Mouse (Mus musculus) erythroid progenitor cell, adult 5-6 weeks (primary cell): ENCODE results near the gene Fh1. TPM values are rescaled to one million over a fixed set of nuclear protein-coding genes. Genes with fewer than 3 reads are reported as not detected.
A peak's percentile ranks its signal among the peaks of the same experiment; 100 is the strongest.

Experiments
- ATAC-seq: replicated peaks from 2 replicates; pipeline ENCODE4 v1.8.0; 2016; ENCODE audit warnings: moderate number of reproducible peaks, mild to moderate bottlenecking, moderate TSS enrichment, inconsistent platforms; ENCODE audit not compliant: poor library complexity, low FRiP score, severe bottlenecking
- total RNA-seq, 2 experiments: library from RNA; stranded (forward) in 1 of 2; stranded (reverse) in 1 of 2; fragments of 150-400 nt in 1 of 2; fragments of 186-747, 209-891 nt in 1 of 2; gene quantifications; 2 replicates each; pipeline versions ENCODE4 v1.2.3 to v1.2.4; 2015 to 2017; ENCODE audit warnings: low replicate concordance in 2 of 2

Gene Fh1
- total RNA-seq (2015; ENCODE audit: low replicate concordance) (29.3 and 41.4 TPM in 2 replicates), total RNA-seq (2017; ENCODE audit: low replicate concordance) (15.9 and 30.9 TPM in 2 replicates)

DNA sequence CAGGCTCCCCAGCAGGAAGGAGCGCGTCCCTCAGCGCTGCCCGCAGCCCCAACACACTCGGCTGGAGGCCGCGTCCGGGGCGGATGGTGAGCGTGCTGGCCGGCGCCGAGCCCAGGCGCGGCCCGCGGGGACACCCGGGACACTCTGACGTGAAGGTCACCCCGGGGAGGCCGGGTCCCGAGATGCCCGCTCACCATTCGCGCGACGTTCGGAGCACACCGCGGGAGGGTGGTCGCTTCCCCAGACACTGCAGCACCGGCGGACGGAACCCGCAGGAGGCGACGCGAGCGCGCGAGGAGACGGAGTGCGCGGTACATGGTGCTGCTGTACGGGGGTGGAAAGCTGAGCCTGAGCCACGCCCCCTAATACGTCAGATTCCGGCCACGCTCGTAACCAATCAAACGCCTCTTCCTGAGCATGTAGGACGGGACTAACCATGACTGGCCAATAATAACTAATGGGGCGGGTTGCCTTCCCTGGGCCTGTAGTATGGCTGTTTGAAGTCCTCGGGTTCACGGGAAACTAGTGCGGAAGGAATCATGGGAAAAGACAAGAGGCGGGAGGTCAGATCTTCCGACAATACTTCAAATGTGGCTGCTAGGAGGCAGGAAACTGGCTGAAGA is at the start of gene Fh1:
Gene Fh1, minus strand, starts transcription at position 379 of the 623 bp plus-strand sequence.
- peak; percentile 99 for ATAC-seq

DNA sequence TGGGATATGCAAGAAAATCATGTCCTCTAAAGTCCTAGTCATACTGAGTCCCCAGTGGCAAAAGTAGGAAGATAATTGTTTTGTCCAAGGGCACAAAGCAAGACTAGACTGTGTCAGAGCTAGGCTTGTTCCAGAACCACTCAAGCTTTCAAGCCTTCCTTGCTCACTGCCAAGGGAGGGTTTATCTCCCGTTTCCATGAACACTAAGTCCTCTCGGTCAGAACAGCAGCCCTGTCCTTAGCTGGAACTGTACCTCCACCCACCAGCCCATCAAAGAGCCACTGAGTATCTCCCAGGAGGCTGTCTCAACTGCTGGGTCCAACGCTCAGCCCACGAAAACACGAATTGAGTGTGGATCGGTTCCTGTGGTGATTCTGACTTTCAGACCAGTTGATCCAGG is 49.7 kb upstream of the Fh1 start:
- no peak for ATAC-seq

DNA sequence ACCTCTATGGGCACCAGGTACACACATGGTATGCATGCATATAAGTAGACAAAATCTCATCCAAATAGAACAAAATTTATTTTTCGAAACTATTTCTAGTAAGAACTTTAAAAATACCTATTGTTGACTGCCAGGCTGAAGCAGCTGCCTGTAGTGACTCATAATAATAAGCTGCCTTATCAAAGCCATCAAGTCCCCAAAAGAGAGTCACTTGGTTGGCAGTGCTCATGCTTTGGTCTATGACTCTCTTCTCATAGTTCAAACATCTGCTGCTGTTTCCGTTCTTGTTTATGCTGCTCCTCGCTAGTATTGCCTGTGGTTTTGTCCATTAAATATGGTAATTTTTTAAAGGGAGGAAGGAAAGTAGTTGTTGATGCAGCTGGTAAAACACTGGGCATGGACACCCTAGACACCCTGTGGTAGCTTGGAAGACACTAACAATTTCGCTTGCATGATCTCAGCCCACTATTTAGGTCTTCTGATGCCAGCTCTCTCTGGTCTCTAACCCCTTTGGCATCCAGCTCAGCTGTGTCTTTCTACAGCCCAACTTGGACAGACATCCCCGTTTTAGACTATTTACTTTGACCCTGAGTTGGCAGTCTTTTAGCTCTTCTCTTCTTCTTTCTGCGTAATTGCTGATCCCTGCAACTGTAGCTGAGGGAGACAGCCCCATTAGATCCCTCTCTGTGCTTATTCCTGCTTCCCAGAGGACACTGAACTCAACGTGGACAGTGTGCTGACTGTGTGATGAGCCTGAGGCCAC is 48.3 kb upstream of the Fh1 start:
- ATAC-seq: no peak

DNA sequence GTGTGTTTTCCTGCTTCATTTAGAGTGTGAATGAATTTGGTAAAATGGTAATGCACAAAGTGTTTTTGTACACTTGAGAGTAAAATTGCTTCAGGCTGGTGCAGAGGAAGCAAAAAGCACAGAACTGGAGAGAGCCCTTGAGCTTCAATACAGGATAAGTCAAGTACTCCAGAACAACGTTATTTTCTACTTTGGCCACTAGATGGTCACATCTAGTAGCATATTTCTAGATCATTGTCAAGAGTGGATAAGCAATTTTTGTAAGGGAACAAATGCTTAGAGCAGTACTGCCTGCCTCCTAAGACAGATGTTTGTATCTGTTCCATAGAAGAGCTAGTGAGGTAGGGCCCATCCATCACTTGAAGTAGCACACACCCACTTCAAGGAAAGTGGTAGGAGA is 46.2 kb upstream of the Fh1 start:
- no peak for ATAC-seq

DNA sequence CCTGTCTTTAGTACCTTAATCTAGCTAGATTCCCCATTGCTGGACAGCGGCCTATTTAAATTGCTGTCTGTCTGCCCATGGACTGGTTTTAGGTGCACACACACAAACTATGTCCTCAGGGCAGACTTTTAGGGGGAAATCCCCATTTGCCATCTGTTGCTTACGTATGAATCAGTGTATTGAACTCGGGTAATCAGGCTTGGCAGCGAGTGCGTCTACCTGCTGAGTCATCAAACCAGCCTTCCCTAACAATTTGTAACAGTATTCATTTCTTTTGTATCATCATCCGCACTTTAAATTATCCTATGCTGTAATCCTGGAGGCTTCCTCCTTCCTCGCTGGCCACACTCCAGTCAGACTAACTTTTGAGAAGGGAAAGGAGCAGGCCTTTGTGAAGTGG is 44.6 kb upstream of the Fh1 start:
- ATAC-seq: no peak

DNA sequence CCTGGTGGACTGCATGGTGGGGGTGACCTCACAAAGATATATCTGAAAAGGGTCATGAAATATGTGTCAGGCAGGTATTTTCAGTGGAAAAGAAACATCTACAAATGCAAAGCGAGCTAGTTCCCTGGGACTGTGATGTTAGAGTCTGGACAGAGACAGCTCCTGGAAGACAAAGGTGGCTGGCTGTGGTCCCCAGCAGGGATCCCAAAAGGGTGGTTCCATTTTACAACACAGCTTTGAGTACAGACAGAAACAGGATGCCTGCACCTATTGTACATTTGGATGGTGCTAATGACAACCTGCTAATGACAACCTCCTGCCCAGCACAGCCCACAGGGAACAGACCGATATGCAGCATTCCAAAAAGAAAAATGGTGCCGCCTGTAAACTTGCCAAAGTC is 44.0 kb upstream of the Fh1 start:
- no peak for ATAC-seq

DNA sequence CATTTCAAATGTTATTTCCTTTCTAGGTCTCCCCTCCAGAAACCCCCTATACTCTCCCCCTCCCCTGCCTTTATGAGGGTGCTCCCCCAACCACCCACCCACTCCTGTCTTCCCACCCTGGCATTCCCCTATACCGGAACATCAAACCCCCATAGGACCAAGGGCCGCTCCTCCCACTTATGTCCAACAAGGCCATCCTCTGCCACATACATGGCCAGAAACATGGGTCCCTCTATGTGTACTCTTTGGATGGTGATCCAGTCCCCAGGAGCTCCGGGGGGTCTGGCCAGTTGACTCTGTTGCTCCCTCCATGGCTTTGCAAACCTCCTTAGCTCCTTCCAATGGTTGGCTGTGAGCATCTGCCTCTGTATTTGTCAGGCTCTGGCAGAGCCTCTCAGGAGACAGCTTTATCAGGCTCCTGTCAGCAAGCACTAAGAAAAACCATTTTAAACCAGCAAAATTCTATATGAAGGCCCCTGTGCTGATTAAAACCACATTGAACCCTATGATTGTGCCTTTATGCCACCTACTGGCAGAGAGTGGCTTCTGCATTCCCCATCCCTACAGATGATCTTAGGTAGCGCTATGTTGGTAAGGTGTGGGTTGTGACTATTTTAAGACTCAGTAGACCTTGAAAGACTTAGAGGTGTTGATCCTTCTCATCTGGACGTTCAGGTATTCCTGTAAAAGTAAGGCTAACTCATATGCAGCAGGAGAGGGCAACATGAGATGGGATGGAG is 43.4 kb upstream of the Fh1 start:
- ATAC-seq: no peak

DNA sequence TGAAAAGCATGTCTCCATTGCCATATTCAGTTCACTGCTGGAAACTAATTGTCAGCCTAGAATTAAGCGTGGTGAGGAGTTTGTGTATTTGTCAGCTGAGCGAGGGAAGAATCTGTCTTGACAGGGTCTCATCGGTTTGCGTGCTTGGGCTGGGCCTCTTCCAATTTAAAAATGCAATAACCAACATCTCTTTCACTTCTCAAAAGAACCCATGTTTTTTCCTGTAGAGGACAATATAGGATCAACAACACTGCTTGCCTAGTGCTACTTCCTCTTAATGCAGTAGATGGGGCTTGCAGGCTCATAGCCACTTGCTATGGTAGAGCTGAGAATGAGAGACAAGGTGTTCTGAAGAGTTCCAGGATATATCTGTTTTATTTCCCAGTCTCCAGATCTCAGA is 34.5 kb upstream of the Fh1 start:
- no peak for ATAC-seq

DNA sequence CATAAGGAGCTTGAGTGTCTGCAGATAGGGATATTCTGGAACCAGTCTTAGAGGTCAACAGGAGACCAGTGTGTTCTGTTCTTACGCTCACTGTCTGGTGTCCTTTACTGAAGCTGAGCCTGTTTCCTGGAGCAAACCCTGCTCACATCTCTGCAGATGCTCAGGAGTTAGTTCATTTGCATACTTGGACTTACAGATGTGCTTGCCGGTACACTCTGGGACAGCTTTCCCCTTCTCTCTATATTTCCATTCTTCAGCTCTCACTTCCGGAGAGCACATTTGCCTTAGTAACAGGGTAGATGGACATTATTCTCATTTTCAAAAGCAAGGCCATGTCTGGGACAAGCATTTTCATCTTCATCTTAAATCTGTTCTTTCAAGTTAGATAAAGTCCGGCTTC is 23.2 kb upstream of the Fh1 start:
- no peak for ATAC-seq

DNA sequence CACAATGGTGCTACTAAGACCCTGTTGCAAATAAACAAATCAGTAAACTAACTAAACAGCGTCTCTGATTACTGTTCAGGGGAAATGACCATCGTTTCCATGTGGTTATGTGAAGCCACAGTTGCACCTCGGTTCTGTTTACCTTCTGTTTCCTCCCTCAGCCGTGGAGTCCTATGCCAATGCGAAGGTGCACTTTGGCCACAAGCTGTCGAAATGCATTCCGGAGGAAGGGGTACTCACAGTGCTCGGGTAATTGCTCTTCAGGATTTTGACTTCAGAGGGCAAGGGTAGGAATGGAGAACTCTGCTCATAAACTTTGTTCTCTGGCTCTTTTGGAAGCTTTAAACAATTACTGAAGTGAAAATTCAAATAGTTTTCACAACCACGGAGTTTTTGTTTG is 21.5 kb upstream of the Fh1 start:
- no peak for ATAC-seq

DNA sequence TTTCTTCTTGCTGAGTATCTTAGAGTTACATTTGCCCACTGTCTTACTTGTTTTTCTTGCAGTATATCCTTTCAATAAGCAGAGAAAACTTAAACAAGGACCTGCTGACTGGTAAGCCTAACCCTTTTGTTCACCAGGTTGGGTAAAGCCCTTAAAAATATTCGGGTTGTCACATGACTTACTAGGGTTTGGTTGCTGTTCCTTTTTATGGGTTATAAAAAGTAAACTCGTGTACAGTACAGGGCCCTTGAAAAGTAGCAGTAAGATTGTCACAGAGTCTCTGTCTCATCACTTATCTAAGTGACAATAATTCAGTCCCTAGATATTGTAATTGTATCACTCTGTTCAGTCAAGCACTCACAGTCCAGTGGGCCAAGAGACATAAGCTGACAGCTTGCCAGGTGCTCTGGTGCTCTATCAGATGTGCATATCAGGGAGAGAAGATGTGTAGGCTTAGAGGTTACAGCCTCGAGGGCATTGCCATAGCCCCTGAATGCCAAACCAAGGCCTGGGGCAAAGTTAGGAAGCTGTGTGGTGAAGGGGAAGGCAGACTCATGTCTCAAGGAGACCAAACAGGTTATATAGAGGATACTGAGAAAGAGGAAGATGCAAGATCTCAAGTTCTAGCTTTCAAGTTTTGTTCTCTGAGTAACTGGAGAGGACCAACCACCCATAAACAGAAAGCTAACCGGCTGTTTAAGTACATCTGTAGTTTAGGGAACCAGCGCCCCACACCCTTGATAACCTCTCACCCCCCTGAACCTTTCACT is 18.2 kb upstream of the Fh1 start:
- ATAC-seq: no peak

DNA sequence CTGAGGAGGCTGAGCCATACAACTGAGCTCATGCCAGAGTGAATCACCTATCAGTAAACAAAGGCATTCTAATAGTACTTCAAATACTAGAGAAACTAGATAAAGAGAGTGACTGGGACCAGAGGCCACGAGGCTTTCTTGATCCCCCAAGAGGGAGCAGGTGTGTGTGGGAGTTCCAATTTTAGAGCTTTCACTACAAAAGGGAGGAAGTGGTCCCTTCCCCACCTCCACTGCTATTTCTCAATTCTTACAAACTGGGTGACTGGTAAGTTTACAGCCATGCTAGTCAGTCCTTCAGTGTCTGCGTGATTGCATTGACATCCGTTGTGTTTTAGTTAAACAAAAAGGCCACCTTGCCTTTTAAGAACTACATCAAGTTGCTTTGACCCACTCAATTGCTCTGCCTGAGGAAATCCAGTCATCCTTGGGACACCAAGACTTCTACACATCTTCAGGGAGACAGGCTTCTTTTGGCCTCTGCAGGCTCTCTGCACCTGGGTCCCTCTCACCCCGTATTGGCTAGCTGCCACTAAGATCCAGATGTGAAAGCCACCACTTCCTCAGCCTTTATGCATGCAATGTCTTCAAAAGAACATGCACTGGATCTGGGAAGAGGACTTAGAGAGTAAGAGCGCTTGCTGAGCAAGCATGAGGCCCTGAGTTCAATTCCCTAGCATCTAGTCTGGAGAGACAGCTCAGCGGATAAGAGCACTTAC is 15.2 kb upstream of the Fh1 start:
- ATAC-seq: no peak

DNA sequence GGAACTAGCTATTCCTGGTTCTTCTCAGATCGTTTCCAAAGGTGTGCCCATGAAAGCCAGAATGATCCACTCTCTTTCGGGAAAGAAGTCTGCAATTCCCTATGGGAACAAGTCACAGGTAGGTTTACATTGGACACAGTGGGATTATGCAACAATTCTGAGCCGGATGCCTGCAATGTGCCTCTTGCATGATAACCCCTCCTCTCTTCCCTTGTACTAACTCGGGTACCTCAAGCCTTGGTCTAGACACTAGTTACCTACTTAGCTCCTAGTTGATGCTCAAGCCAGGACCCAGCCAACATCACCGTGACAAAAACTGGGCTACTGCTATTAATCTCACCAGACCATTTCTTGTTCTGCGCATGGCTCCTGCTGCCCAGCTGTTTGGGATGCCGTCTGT is 13.6 kb upstream of the Fh1 start:
- ATAC-seq: no peak

DNA sequence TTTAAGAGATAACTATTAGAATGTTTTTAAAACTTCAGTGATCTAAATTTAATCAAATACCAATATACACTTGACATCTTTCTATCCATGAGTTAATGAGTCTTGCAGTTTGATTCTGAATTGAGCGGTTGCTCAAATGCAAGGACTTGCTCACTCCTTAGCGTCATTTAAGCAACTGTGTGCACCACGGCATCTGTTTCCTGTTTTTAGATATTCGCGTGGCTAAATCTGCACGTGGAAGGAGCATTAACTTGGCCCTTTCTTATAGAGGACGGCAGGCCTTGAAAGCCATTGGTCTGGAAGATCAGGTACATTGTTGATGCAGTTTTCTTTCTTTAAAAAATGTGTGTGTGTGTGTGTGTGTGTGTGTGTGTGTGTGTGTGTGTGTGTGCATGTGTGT is 12.2 kb upstream of the Fh1 start:
- ATAC-seq: no peak

DNA sequence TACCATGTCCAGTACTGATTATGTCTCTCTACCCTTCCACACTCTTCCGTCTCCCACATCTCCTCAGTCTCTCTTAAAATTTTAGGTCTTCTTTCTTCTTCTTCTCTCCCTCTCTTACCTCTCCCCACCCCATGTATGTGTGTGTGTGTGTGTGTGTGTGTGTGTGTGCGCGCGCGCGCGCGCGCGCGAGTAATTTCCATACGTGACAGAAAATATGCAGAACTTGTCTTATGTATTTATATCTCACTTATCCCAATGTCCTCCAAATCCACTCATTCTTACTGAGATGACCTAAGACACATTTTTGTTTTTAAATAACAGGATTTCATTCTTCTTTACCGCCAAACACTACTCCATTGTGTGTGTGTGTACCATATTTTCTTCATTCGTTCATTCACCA is 7.0 kb upstream of the Fh1 start:
- no peak for ATAC-seq

DNA sequence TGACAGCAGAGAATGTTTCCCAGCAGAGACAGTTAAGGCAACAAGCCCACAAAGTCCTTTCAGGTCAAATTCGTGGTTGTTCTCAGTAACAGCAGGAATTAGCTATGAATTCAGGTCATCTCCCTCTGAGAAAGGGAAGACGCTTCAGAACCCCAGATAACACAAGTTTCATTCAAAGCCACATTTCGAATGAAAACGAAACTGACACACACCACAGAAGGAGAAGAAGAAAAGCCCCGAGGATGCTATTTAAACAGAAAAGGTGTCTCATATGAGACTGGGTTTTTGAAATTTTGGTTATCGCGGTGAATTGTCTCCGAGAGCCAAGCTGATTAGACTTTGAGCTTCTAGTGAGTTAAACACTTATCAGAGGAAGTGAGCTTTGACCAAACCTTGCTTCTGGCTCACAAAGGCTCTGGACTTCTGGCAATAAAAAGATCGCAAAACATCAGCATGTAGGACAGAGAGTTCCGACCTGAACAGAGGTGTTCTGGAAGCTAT is 6.3 kb upstream of the Fh1 start:
- ATAC-seq: no peak

DNA sequence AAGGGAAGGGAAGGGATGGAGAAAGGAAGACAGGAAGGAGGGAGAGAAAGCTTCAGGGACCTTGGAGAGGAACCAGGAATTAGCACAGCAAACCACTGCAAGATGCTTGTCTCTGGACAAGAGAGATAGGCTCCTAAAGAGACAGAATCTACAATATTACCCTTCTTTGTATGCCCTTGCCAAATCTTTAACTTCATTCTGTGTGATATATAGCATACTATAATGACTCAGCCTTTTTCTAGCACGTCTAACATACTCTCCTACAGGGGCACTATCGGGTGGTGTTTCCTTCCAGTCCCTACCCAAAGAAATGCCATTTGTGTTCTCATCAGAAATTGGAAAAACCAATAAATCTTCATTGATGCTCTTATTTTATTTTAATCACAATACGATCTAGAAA is 5.6 kb upstream of the Fh1 start:
- no peak for ATAC-seq

DNA sequence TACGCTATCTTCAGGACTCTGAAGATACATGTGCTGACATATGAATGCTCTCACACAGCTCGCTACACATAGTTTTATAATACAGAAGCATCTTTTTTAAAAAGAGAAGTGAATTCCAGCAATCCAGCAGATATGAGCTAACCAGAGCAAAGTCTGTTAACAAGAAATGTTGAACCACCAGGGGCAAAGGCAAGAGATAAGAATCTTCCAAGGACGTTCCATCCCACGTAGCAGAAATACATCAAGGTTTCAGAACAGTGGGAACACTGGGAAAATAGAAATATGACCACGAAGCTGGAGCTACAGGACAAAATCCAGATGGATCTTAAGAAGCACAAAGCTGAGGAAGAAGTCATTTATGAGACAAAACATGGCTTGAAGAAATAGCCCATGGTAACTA is 4.9 kb upstream of the Fh1 start:
- ATAC-seq: no peak

DNA sequence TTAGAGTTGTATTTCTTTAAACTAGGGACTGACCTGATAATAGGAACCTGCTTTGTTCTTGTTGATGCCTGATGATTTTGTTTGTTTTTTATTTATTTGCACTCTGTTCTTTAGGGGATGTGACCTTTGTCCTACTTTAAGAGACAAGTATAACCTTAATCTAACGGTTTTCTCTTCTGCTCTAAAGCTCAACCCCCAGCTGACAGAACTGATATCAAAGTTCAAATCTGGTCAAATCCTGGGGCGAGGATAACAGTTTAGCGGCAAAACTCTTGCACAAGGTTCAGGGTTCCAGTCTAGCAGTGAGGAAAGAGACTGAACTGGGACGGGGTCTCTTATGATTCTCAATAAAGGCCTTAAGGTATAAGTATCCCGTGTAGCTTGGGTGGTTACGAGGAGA is 3.8 kb upstream of the Fh1 start:
- ATAC-seq: no peak
